Mouse (Mus musculus) midbrain, embryonic 15.5 days (tissue): ENCODE results near the gene Tapbpl. TPM values are rescaled to one million over a fixed set of nuclear protein-coding genes. Genes with fewer than 3 reads are reported as not detected.
A peak's percentile ranks its signal among the peaks of the same experiment; 100 is the strongest.

Source experiments
- ATAC-seq: fragments of 200-750 bp; cut with Nextera tagmentation; replicated peaks from 2 replicates; pipeline ENCODE4 v1.8.0; 2017; ENCODE audit warnings: moderate TSS enrichment
- H3K27ac ChIP-seq: fragments of 300-500 bp; sonication (generic); 2 replicates; pipeline ENCODE4 v1.5.1; 2015; ENCODE audit warnings: mild to moderate bottlenecking, inconsistent platforms
- H3K27me3 ChIP-seq: fragments of 300-500 bp; sonication (generic); replicated peaks from 2 replicates; pipeline ENCODE4 v1.6.1; 2015; ENCODE audit warnings: inconsistent platforms
- H3K36me3 ChIP-seq: fragments of 300-500 bp; sonication (generic); replicated peaks from 2 replicates; pipeline ENCODE4 v1.6.1; 2015; ENCODE audit warnings: inconsistent platforms
- H3K4me1 ChIP-seq: fragments of 300-500 bp; sonication (generic); 2 replicates; pipeline ENCODE4 v1.6.1; 2015; ENCODE audit warnings: inconsistent platforms
- H3K4me2 ChIP-seq: fragments of 300-500 bp; sonication (generic); 2 replicates; pipeline ENCODE4 v1.6.1; 2015; ENCODE audit warnings: inconsistent platforms, mild to moderate bottlenecking, moderate library complexity
- H3K4me3 ChIP-seq: fragments of 300-500 bp; sonication (generic); 2 replicates; pipeline ENCODE4 v1.5.1; 2015; ENCODE audit warnings: mild to moderate bottlenecking, inconsistent platforms
- H3K9ac ChIP-seq: fragments of 300-500 bp; sonication (generic); 2 replicates; pipeline ENCODE4 v1.6.1; 2015; ENCODE audit warnings: mild to moderate bottlenecking, inconsistent platforms
- H3K9me3 ChIP-seq: fragments of 300-500 bp; sonication (generic); 2 replicates; pipeline ENCODE4 v1.6.1; 2016; ENCODE audit warnings: inconsistent platforms
- WGBS: fragments of 180-500 bp; shearing (Covaris S2); methylation state at CpG from one replicate; pipeline ENCODE4 v1.1.7; 2015; ENCODE audit warnings: mixed read lengths; 5-methylcytosine and 5-hydroxymethylcytosine counted together
- polyA plus RNA-seq: library from polyadenylated mRNA; unstranded; fragments of >200 nt; fragmentation: Nextera tagmentation; extraction: Ambion mirVana; gene quantifications from 2 replicates; pipeline ENCODE4 v1.2.1, GENCODE M21; 2015

The Tapbpl gene
- polyA plus RNA-seq, 1 experiment from 2014 or later = 6.3 TPM

DNA sequence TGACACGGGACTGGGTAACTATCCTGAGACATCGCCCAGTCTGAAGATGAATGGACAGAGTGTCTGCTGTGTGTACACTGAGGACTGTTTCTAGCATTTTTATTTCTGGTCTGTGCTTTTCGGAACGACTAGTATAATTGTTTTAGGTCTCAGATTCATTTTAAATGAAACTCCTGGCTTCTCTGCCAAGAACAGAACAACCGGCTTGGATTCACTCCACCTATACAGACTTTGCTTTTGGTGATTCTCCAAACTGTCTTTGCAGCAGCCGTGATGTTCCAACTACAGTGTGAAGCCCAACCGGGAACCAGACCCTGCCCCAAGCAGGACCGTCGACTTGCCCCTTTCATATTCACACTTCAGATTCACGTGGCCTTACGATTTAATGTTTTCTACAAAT is 13.8 kb downstream of the Tapbpl start:
- 89% methylated on average over 11 of the region's 11 CpGs for WGBS
- H3K9ac ChIP-seq = no peak overlapping the region
- ATAC-seq = no peak
- H3K9me3 ChIP-seq = no peaks in the 10 kb centered on the region
- peaks cover 11% of the 10 kb centered on the region for H3K27me3 ChIP-seq
- no peak overlapping the region for H3K4me2 ChIP-seq
- H3K36me3 ChIP-seq = no peaks in the 10 kb centered on the region
- H3K27ac ChIP-seq = no peak overlapping the region
- peaks cover 8% of the 10 kb centered on the region for H3K4me1 ChIP-seq
- H3K4me3 ChIP-seq = no peak overlapping the region

DNA sequence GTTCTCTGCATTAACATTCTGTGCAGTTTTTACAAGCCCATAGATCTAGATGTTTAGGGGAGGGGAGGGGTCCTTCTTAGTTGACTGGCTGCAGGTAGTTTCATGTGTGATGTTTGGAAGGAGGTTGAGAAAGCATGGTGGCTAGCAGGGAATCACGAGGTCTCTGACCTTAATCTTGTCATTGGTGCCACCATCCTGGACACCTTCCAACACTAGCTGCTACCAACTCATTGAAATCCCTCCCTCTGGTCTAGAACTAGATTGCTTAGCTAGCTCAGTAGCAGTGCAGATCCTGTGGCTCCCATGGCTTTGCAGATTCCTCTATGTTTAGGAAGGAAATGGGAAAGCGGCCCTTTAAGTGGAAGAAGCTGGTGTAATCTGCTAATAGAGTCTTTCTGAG is 14.8 kb downstream of the Tapbpl start:
- Histone ChIP-seq H3K36me3 (no peaks in the 10 kb centered on the region), H3K4me1 (peaks cover 8% of the 10 kb centered on the region), H3K27me3 (peaks cover 17% of the 10 kb centered on the region), H3K4me3 (no peak overlapping the region), H3K27ac (no peak overlapping the region), H3K9me3 (no peaks in the 10 kb centered on the region), H3K4me2 (no peak overlapping the region), H3K9ac (no peak overlapping the region)
- no peak for ATAC-seq
- whole genome bisulfite sequencing = 78% methylated on average over 2 of the region's 2 CpGs

DNA sequence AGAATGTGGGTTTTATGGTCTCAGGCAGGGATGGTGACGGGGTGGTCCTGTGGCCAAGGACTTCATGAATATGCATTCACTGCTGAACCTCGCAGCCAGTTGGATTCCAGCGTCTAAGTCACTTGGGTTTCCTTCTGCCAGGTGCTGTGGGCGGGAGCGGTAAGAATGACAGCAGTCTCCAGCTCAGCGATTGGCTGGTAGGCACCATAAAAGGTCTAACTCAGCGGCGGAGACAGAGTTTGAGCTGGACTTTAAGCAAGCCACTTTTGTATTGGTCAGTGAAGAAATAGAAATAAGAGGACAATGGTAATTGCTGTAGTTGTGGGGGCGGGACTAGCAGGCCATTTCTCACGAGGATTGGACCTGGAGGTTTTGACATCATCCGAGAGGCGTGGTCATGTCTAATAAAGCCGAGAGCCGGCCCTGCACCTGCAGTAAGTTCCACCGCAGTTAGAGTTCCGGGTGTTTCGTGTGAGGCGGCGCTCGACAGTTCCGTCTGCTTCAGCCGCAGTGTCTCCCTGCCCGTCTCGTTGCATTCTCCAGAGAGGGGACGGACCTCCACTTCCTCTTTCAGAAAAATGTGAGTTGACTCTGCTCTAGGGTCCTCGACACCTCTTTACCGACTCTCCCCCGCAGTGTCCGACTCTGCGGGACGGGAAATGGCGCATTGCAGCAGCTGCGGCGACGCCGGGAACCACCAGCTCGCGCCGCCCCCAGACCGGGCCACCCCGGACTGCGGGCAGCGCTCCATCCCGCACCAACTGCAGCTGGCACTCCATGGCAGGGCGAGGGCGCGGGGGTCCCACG is 16.3 kb downstream of the Tapbpl start, which contains the start of gene Vamp1:
Gene Vamp1, plus strand, starts transcription at position 404 of the 807 bp plus-strand sequence.
- Histone ChIP-seq H3K9me3 (no peaks in the 10 kb centered on the region), H3K9ac (peak within 1 kb of the TSS; percentile 80), H3K36me3 (no peaks in the 10 kb centered on the region), H3K4me3 (peak within 1 kb of the TSS; percentile 73), H3K27ac (peak within 1 kb of the TSS; percentile 81), H3K4me1 (peaks cover 8% of the 10 kb centered on the region), H3K4me2 (peak within 1 kb of the TSS; percentile 90), H3K27me3 (peaks cover 20% of the 10 kb centered on the region)
- ATAC-seq = peak; percentile 98
- under 1% methylated on average over 48 of the region's 48 CpGs for WGBS

DNA sequence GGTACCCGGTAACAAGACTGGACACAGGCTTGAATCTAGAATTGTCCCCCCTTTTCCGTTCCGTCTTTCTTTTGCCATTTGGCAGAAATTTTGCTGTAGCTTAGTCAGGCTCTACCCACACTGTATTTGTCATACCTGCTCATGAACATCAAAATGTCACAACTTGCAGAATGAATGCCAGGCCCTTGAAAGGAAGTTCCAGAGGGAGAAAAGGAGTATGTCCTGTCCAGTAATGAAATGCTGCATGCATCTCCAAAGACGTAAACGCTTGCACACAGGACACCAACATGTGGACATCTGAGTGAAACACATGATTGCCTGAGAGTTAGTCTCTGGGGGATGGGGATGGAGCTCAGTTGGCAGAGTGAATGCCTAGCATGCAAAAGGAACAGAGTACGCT is 17.9 kb downstream of the Tapbpl start:
- no peak overlapping the region for H3K27ac ChIP-seq
- 81% methylated on average over 6 of the region's 6 CpGs for WGBS
- peaks cover 20% of the 10 kb centered on the region for H3K27me3 ChIP-seq
- no peak overlapping the region for H3K4me2 ChIP-seq
- no peak overlapping the region for H3K9ac ChIP-seq
- ATAC-seq = no peak
- H3K36me3 ChIP-seq = no peaks in the 10 kb centered on the region
- peaks cover 8% of the 10 kb centered on the region for H3K4me1 ChIP-seq
- H3K9me3 ChIP-seq = no peaks in the 10 kb centered on the region
- no peak overlapping the region for H3K4me3 ChIP-seq

DNA sequence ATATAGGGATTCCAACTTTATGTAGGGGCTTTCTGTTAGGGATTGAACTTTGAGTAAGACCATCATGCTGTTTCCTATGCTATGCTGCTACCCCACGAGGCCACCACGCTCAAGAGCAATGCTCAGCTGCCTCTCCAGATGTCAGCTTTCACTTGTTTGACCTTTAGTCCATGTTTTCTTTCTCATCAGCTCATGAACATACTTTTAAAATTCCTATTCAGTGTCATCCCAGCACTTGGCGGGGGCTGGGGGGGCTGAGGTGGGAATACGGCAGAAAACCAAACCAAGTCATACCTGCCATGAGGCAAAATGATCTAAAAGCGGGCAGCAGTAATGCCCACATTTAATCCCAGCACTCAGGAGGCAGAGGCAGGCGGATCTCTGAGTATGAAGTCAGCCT is 18.5 kb downstream of the Tapbpl start:
- H3K9ac ChIP-seq = no peak overlapping the region
- ATAC-seq = no peak
- no peaks in the 10 kb centered on the region for H3K36me3 ChIP-seq
- H3K4me2 ChIP-seq = no peak overlapping the region
- peaks cover 8% of the 10 kb centered on the region for H3K4me1 ChIP-seq
- 64% methylated on average over 6 of the region's 6 CpGs for WGBS
- no peak overlapping the region for H3K4me3 ChIP-seq
- H3K9me3 ChIP-seq = no peaks in the 10 kb centered on the region
- peaks cover 20% of the 10 kb centered on the region for H3K27me3 ChIP-seq
- H3K27ac ChIP-seq = no peak overlapping the region

DNA sequence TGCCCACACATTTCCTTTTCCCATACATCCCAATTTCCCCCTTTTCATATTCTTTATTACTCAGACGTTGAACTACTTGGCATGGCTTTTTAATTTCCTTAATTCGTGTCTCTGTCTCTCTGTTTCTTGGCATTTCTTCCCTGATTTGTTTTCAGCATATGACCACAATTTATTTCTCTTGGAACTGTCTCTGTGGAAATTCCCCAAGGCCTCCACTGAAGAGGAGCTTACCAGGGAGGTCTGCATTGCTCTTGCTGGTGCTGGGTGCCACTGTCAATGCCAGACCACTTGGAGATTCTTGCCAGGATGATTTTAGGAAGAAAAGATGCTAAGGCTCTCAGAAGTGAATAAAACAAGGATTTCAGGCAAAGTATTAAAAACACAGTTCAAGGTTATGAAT is 19.0 kb downstream of the Tapbpl start:
- 51% methylated on average over 2 of the region's 2 CpGs for WGBS
- no peak overlapping the region for H3K4me2 ChIP-seq
- no peaks in the 10 kb centered on the region for H3K36me3 ChIP-seq
- H3K4me1 ChIP-seq = peaks cover 8% of the 10 kb centered on the region
- no peak overlapping the region for H3K9ac ChIP-seq
- ATAC-seq = no peak
- H3K4me3 ChIP-seq = no peak overlapping the region
- no peaks in the 10 kb centered on the region for H3K9me3 ChIP-seq
- peaks cover 20% of the 10 kb centered on the region for H3K27me3 ChIP-seq
- H3K27ac ChIP-seq = no peak overlapping the region

DNA sequence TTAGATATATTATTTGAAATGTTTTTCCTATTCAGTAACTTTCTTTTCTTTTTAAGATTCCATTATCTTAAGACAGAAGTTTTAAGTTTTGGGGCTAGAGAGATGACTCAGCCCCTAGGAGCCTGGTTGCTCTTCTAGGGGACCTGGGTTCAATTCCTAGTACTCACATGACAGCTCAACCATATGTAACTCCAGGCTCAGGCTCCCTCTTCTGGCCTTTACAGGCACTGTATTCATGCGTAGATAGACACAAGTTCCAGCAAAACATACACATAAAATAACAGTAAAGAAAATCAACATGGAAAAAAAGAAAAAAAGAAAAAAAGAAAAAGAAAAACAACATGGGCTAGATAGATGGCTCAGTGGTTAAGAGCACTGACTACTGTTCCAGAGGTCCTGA is 21.2 kb downstream of the Tapbpl start:
- Histone ChIP-seq H3K27ac (no peak overlapping the region), H3K9me3 (no peaks in the 10 kb centered on the region), H3K9ac (no peak overlapping the region), H3K4me3 (no peak overlapping the region), H3K36me3 (no peaks in the 10 kb centered on the region), H3K27me3 (peaks cover 20% of the 10 kb centered on the region), H3K4me1 (no peaks in the 10 kb centered on the region), H3K4me2 (no peak overlapping the region)
- WGBS = 88% methylated on average over 1 of the region's 1 CpGs
- no peak for ATAC-seq

DNA sequence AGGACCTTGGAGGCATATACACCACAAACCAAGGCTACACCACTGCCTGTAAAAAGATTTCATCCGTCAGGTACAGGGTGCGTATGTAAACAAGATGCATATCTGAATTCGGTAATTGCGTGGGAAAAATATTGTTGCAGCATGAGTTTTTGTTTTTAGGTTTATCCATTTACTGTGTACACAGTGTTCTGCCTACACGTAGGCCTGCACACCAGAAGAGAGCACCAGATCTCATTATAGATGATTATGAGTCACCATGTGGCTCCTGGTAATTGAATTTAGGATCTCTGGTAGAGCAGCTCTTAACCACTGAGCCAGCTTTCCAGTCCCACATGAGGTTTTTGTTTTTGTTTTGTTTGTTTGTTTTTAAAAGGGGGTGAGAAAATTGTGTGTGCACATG is 34.5 kb downstream of the Tapbpl start:
- Histone ChIP-seq H3K4me2 (no peak overlapping the region), H3K4me1 (peaks cover 16% of the 10 kb centered on the region), H3K27me3 (no peaks in the 10 kb centered on the region), H3K27ac (no peak overlapping the region), H3K4me3 (no peak overlapping the region), H3K9me3 (no peaks in the 10 kb centered on the region), H3K36me3 (0 out of 2 replicates have a peak, but pooled peaks cover 5% of the 10 kb centered on the region), H3K9ac (no peak overlapping the region)
- ATAC-seq = no peak
- WGBS = 90% methylated on average over 5 of the region's 5 CpGs

DNA sequence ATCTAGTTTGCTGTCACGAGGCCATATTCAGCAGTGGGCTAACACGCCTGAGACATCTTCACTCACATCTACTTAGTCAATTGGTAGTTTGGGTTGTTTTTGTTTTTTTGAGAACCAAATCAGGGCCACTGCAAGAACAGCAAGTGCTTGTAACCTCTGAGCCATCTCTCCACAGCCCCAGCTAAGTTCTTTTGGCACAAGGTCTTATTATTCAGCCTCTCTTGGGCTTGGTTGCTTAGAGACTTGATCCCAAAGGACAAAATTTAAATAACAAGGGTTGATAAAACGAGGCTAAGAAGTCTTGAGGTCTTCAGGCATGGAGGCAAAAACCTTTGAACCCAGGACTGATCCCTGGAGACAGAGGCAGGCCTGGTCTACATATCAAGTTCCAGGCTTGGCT is 35.4 kb downstream of the Tapbpl start:
- Histone ChIP-seq H3K4me3 (no peak overlapping the region), H3K4me1 (peaks cover 16% of the 10 kb centered on the region), H3K9ac (no peak overlapping the region), H3K36me3 (0 out of 2 replicates have a peak, but pooled peaks cover 5% of the 10 kb centered on the region), H3K9me3 (no peaks in the 10 kb centered on the region), H3K4me2 (no peak overlapping the region), H3K27me3 (no peaks in the 10 kb centered on the region), H3K27ac (no peak overlapping the region)
- WGBS = 40% methylated on average over 3 of the region's 3 CpGs
- no peak for ATAC-seq

DNA sequence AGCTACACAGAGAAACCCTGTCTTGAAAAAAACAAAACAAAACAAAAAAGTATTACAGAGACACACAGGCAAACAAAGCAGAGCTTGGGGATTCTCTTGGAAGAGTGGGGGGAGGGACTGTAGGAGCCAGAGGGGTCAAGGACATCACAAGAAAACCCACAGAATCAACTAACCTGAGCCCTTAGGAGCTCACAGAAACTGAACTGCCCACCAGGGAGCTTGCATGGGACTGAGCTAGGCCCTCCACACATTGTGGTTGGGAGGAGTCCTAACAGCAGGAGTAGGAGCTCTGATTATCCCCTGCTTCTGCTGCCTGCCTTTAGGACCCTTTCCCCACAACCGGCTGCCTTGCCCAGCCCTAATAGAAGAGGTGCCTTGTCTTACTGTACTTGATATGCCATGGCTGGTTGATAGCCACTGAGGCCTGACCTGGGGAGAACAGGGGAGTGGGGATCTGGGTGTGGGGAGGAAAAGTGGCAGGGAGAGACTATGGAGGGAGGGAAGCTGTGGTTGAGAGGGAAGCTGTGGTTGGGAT is 36.1 kb downstream of the Tapbpl start:
- WGBS = 23% methylated on average over 1 of the region's 1 CpGs
- H3K4me1 ChIP-seq = peaks cover 20% of the 10 kb centered on the region
- no peak overlapping the region for H3K9ac ChIP-seq
- 0 out of 2 replicates have a peak, but pooled peaks cover 5% of the 10 kb centered on the region for H3K36me3 ChIP-seq
- no peak overlapping the region for H3K27ac ChIP-seq
- H3K9me3 ChIP-seq = no peaks in the 10 kb centered on the region
- no peak overlapping the region for H3K4me2 ChIP-seq
- H3K4me3 ChIP-seq = no peak overlapping the region
- H3K27me3 ChIP-seq = no peaks in the 10 kb centered on the region
- no peak for ATAC-seq

DNA sequence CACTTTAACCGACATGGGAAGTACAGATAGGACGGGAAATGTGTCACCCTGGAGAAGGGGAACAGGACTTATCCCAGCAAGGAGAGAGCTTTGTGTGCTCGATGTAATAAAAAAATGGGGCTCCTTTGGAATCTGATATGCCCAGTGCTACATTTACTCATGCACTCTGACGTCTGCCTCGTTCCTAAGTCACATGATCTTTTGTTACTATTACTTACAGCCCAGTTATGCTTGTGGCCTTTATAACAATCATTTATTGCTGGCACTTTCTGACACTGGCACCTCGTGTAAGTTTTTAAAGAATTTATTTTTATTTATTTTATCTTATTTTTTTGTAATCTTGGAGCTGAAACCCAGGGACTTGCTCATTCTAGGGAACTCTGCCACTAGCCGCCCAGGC is 38.3 kb downstream of the Tapbpl start:
- no peak overlapping the region for H3K27ac ChIP-seq
- H3K9me3 ChIP-seq = no peaks in the 10 kb centered on the region
- no peak overlapping the region for H3K4me3 ChIP-seq
- WGBS = 85% methylated on average over 7 of the region's 7 CpGs
- H3K27me3 ChIP-seq = no peaks in the 10 kb centered on the region
- no peak overlapping the region for H3K9ac ChIP-seq
- no peak for ATAC-seq
- H3K4me1 ChIP-seq = peaks cover 25% of the 10 kb centered on the region
- H3K36me3 ChIP-seq = 0 out of 2 replicates have a peak, but pooled peaks cover 5% of the 10 kb centered on the region
- H3K4me2 ChIP-seq = no peak overlapping the region

DNA sequence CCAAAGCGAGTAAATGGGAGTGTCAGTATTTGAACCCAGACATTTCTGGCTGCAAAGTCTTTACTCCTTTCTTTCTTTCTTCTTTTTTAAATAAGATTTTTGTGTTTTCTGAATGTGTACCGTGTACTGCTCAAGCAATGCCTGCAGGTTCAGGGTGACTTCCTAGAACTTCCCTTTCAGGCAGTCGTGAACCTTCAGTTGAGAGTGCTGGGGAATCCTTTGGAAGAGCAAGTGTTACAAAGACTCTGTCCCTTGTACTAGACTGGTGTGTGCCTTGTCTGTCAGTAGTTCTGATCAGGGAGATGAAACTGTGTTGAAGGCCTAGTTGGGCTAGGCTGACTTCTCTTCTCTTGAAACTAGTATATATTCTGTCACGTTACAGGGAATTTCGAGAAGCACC is 38.8 kb downstream of the Tapbpl start:
- peak overlapping the region; percentile 69 for H3K4me2 ChIP-seq
- no peak for ATAC-seq
- peak overlapping the region; percentile 60 for H3K9ac ChIP-seq
- peak overlapping the region; percentile 96 for H3K27ac ChIP-seq
- 49% methylated on average over 5 of the region's 5 CpGs for WGBS
- no peaks in the 10 kb centered on the region for H3K9me3 ChIP-seq
- no peaks in the 10 kb centered on the region for H3K27me3 ChIP-seq
- H3K4me3 ChIP-seq = peak overlapping the region; percentile 56
- peaks cover 25% of the 10 kb centered on the region for H3K4me1 ChIP-seq
- H3K36me3 ChIP-seq = 0 out of 2 replicates have a peak, but pooled peaks cover 5% of the 10 kb centered on the region
